Mouse (Mus musculus) bone marrow, adult 2 months (tissue): ENCODE data around the gene Kif5c. TPM values are rescaled to one million over a fixed set of nuclear protein-coding genes. Genes with fewer than 3 reads are reported as not detected.

ENCODE experiments used
- H3K27ac ChIP-seq: fragments of 200-500 bp; 2 replicates; pipeline ENCODE4 v1.5.1; 2012; ENCODE audit warnings: low read depth, mild to moderate bottlenecking, control low read depth, inconsistent platforms, low read length; ENCODE audit not compliant: control insufficient read depth, poor library complexity, insufficient read depth
- H3K4me1 ChIP-seq: fragments of 200-500 bp; 2 replicates; pipeline ENCODE4 v1.6.1; 2011; ENCODE audit warnings: low read length; ENCODE audit not compliant: control insufficient read depth, insufficient read depth
- H3K4me3 ChIP-seq: fragments of 200-500 bp; replicated peaks from 2 replicates; pipeline ENCODE3; 2011; ENCODE audit warnings: mild to moderate bottlenecking, low read depth, low read length, control low read depth; ENCODE audit not compliant: control insufficient read depth
- CTCF ChIP-seq: fragments of 200-500 bp; IDR thresholded peaks from 2 replicates; pipeline ENCODE4 v1.5.1; 2011; ENCODE audit warnings: low read length, control low read depth; ENCODE audit not compliant: control insufficient read depth, insufficient read depth
- POLR2A ChIP-seq: fragments of 200-500 bp; IDR thresholded peaks from 2 replicates; pipeline ENCODE4 v1.6.1; 2011; ENCODE audit warnings: low read depth, mild to moderate bottlenecking, control low read depth, low read length, borderline replicate concordance; ENCODE audit not compliant: control insufficient read depth
- WGBS: fragments of 180-500 bp; shearing (Covaris S2); methylation state at CpG from one replicate; pipeline ENCODE4 v1.1.7; 2018; 5-methylcytosine and 5-hydroxymethylcytosine counted together
- polyA plus RNA-seq: library from polyadenylated mRNA; stranded (reverse); fragments of >200 nt; gene quantifications from 2 replicates; pipeline ENCODE4 v1.2.4, GENCODE M21; 2011; ENCODE audit warnings: low replicate concordance; ENCODE audit not compliant: missing spikeins, insufficient read depth, insufficient read length

Gene Kif5c
- polyA plus RNA-seq, 1 experiment = 0.50 TPM

GRCm38 (mm10) chr2:49727199-49727598 is 108.1 kb downstream of the Kif5c start:
- TF ChIP-seq POLR2A (no peak), CTCF (peak; percentile 82)
- Histone ChIP-seq H3K4me3 (no peak overlapping the region), H3K4me1 (no peaks in the 10 kb centered on the region; the same call in 1 of the 2 replicates), H3K27ac (no peak overlapping the region)
- 8% methylated on average over 7 of the region's 7 CpGs for WGBS

GRCm38 (mm10) chr2:49727686-49728085 is 108.6 kb downstream of the Kif5c start:
- WGBS = 39% methylated on average over 4 of the region's 4 CpGs
- H3K4me3 ChIP-seq = no peak overlapping the region
- TF ChIP-seq CTCF (no peak), POLR2A (no peak)
- no peaks in the 10 kb centered on the region; the same call in 1 of the 2 replicates for H3K4me1 ChIP-seq
- H3K27ac ChIP-seq = no peak overlapping the region

- 54% methylated on average over 10 of the region's 10 CpGs for WGBS
- Histone ChIP-seq H3K4me3 (no peak overlapping the region), H3K4me1 (no peaks in the 10 kb centered on the region; the same call in 1 of the 2 replicates), H3K27ac (no peak overlapping the region)
- TF ChIP-seq CTCF (no peak), POLR2A (no peak)
Measured at GRCm38 (mm10) chr2:49728896-49729610, 110.0 kb downstream of the Kif5c start.

GRCm38 (mm10) chr2:49729611-49729969 is 110.5 kb downstream of the Kif5c start:
- Histone ChIP-seq H3K4me3 (no peak overlapping the region), H3K27ac (no peak overlapping the region), H3K4me1 (no peaks in the 10 kb centered on the region; the same call in 1 of the 2 replicates)
- WGBS = 73% methylated on average over 2 of the region's 2 CpGs
- TF ChIP-seq CTCF (no peak), POLR2A (no peak)

- Histone ChIP-seq H3K27ac (peak overlapping the region; percentile 72), H3K4me3 (peak overlapping the region; percentile 42), H3K4me1 (no peaks in the 10 kb centered on the region; the same call in 1 of the 2 replicates)
- TF ChIP-seq CTCF (no peak), POLR2A (no peak)
- WGBS = 37% methylated on average over 5 of the region's 5 CpGs
Measured at GRCm38 (mm10) chr2:49730183-49730582, 111.1 kb downstream of the Kif5c start.

- TF ChIP-seq POLR2A (no peak), CTCF (no peak)
- Histone ChIP-seq H3K4me3 (peak overlapping the region; percentile 51), H3K27ac (peak overlapping the region; percentile 53; the same call in 1 of the 2 replicates), H3K4me1 (no peaks in the 10 kb centered on the region; the same call in 1 of the 2 replicates)
- 48% methylated on average over 11 of the region's 11 CpGs for WGBS
Measured at GRCm38 (mm10) chr2:49732745-49733655, 113.9 kb downstream of the Kif5c start.

GRCm38 (mm10) chr2:49733656-49734008 is 114.5 kb downstream of the Kif5c start:
- H3K27ac ChIP-seq = peak overlapping the region; percentile 53; the same call in 1 of the 2 replicates
- H3K4me1 ChIP-seq = no peaks in the 10 kb centered on the region; the same call in 1 of the 2 replicates
- H3K4me3 ChIP-seq = peak overlapping the region; percentile 51
- TF ChIP-seq CTCF (peak; percentile 19; the same call in 1 of the 2 replicates), POLR2A (no peak)
- WGBS = 17% methylated on average over 7 of the region's 7 CpGs

- H3K4me1 ChIP-seq = no peaks in the 10 kb centered on the region; the same call in 1 of the 2 replicates
- 37% methylated on average over 7 of the region's 7 CpGs for WGBS
- no peak overlapping the region for H3K27ac ChIP-seq
- TF ChIP-seq POLR2A (no peak), CTCF (peak; percentile 71)
- peak overlapping the region; percentile 6 for H3K4me3 ChIP-seq
Measured at GRCm38 (mm10) chr2:49734013-49734780, 115.1 kb downstream of the Kif5c start.
